Mouse (Mus musculus) CH12.LX (cell line): ENCODE data around the gene Plek2. TPM values are rescaled to one million over a fixed set of nuclear protein-coding genes. Genes with fewer than 3 reads are reported as not detected.

Source experiments
- DNase-seq: peaks from one replicate; pipeline ENCODE4 v3.0.0-alpha.2; 2013; ENCODE audit errors: extremely low read depth
- H3K27ac ChIP-seq: 2 replicates; pipeline ENCODE4 v1.5.1; 2012; ENCODE audit warnings: low read depth, mild to moderate bottlenecking, control low read depth, moderate library complexity; ENCODE audit not compliant: insufficient read depth
- H3K27me3 ChIP-seq: replicated peaks from 2 replicates; pipeline ENCODE3; 2012; ENCODE audit warnings: inconsistent platforms
- H3K36me3 ChIP-seq, 2 experiments: replicated peaks in 1 of 2; 2 replicates each; pipeline versions ENCODE3 to v1.6.1; 2012; ENCODE audit warnings: inconsistent platforms in 1 of 2, low read length in 1 of 2, mild to moderate bottlenecking in 1 of 2, mixed read lengths in 1 of 2, moderate library complexity in 1 of 2; ENCODE audit not compliant: control insufficient read depth in 1 of 2, insufficient read depth in 1 of 2
- H3K4me1 ChIP-seq, 2 experiments: 2 replicates each; pipeline ENCODE4 v1.6.1; 2012; ENCODE audit warnings: inconsistent platforms in 1 of 2, moderate library complexity in 1 of 2; ENCODE audit not compliant: insufficient read depth in 2 of 2, control insufficient read depth in 1 of 2
- H3K4me2 ChIP-seq: 2 replicates; pipeline ENCODE4 v1.6.1; 2012; ENCODE audit warnings: low read depth, mild to moderate bottlenecking, control low read depth; ENCODE audit not compliant: poor library complexity, insufficient read depth, severe bottlenecking
- H3K4me3 ChIP-seq, 3 experiments: fragments of 150-350 bp in 1 of 3; sonication (generic) in 1 of 3; replicated peaks in 1 of 3; 2 replicates each; pipeline versions ENCODE3 to v1.5.1; 2011 to 2012; ENCODE audit warnings: low read depth in 2 of 3, low read length in 2 of 3, mild to moderate bottlenecking in 2 of 3, moderate library complexity in 2 of 3, control low read depth in 1 of 3, improper control_type of control experiment in 1 of 3, inconsistent platforms in 1 of 3, mixed read lengths in 1 of 3; ENCODE audit not compliant: poor library complexity in 1 of 3
- H3K79me2 ChIP-seq: replicated peaks from 2 replicates; pipeline ENCODE4 v1.6.1; 2012; ENCODE audit warnings: mild to moderate bottlenecking, moderate library complexity; ENCODE audit not compliant: control insufficient read depth, poor library complexity, insufficient read depth, severe bottlenecking; ENCODE audit errors: extremely low read depth
- H3K9ac ChIP-seq: 2 replicates; pipeline ENCODE4 v1.6.1; 2012; ENCODE audit warnings: low read depth, mild to moderate bottlenecking, control low read depth, moderate library complexity; ENCODE audit not compliant: insufficient read depth
- H3K9me3 ChIP-seq: replicated peaks from 2 replicates; pipeline ENCODE3; 2012; ENCODE audit warnings: low read length, inconsistent platforms, mixed read lengths
- CHD1 ChIP-seq: IDR thresholded peaks from 2 replicates; pipeline ENCODE4 v1.6.1; 2012; ENCODE audit warnings: low read depth, low read length, improper control_type of control experiment, inconsistent platforms
- CTCF ChIP-seq, 2 experiments: IDR thresholded peaks in 1 of 2; conservative IDR thresholded peaks in 1 of 2; 2 replicates each; pipeline ENCODE4 v1.5.1; 2011 to 2012; ENCODE audit warnings: low read depth in 2 of 2, low read length in 2 of 2, improper control_type of control experiment in 1 of 2, inconsistent platforms in 1 of 2, mild to moderate bottlenecking in 1 of 2, moderate library complexity in 1 of 2
- E2F4 ChIP-seq: IDR thresholded peaks from 2 replicates; pipeline ENCODE4 v1.6.1; 2011; ENCODE audit warnings: low read depth, low read length, improper control_type of control experiment; ENCODE audit not compliant: insufficient replicate concordance
- GABPA ChIP-seq: IDR thresholded peaks from 2 replicates; pipeline ENCODE4 v1.6.1; 2012; ENCODE audit warnings: low read depth, low read length, improper control_type of control experiment, inconsistent platforms; ENCODE audit not compliant: insufficient replicate concordance
- IRF4 ChIP-seq: IDR thresholded peaks from 2 replicates; pipeline ENCODE4 v1.6.1; 2014; ENCODE audit warnings: low read depth, mild to moderate bottlenecking, inconsistent platforms, low read length, improper control_type of control experiment
- JUND ChIP-seq: conservative IDR thresholded peaks from 2 replicates; pipeline ENCODE4 v1.6.1; 2011; ENCODE audit warnings: low read depth, low read length, improper control_type of control experiment
- KAT2A ChIP-seq: IDR thresholded peaks from 2 replicates; pipeline ENCODE4 v1.6.1; 2012; ENCODE audit warnings: low read length, improper control_type of control experiment, inconsistent platforms; ENCODE audit not compliant: insufficient replicate concordance
- MAFK ChIP-seq: IDR thresholded peaks from 2 replicates; pipeline ENCODE4 v1.6.1; 2011; ENCODE audit warnings: low read length, improper control_type of control experiment; ENCODE audit not compliant: insufficient replicate concordance
- MAZ ChIP-seq: IDR thresholded peaks from 2 replicates; pipeline ENCODE4 v1.6.1; 2012; ENCODE audit warnings: low read depth, mild to moderate bottlenecking, inconsistent platforms, low read length, improper control_type of control experiment, moderate library complexity
- MEF2A ChIP-seq: IDR thresholded peaks from 2 replicates; pipeline ENCODE4 v1.6.1; 2014; ENCODE audit warnings: low read depth, mild to moderate bottlenecking, inconsistent platforms, low read length, improper control_type of control experiment, borderline replicate concordance
- MXI1 ChIP-seq: IDR thresholded peaks from 2 replicates; pipeline ENCODE4 v1.6.1; 2011; ENCODE audit warnings: mild to moderate bottlenecking, low read depth, low read length, improper control_type of control experiment
- MYC ChIP-seq: IDR thresholded peaks from 2 replicates; pipeline ENCODE4 v1.6.1; 2011; ENCODE audit warnings: low read depth, mild to moderate bottlenecking, improper control_type of control experiment, low read length
- RAD21 ChIP-seq: IDR thresholded peaks from 2 replicates; pipeline ENCODE4 v1.6.1; 2011; ENCODE audit warnings: low read depth, mild to moderate bottlenecking, low read length, improper control_type of control experiment, moderate library complexity
- SMC3 ChIP-seq: IDR thresholded peaks from 2 replicates; pipeline ENCODE4 v1.6.1; 2011; ENCODE audit warnings: low read depth, low read length, improper control_type of control experiment
- USF2 ChIP-seq: conservative IDR thresholded peaks from 2 replicates; pipeline ENCODE4 v1.6.1; 2011; ENCODE audit warnings: low read depth, low read length, improper control_type of control experiment
- ZMIZ1 ChIP-seq: IDR thresholded peaks from 2 replicates; pipeline ENCODE4 v1.6.1; 2012; ENCODE audit warnings: low read depth, mild to moderate bottlenecking, inconsistent platforms, low read length, improper control_type of control experiment
- dilution Hi-C: fragments of 300-500 bp; cut with MboI; formaldehyde crosslinking; loops from 2 replicates; pipeline ENCODE4 v1.14.3; 2020; ENCODE audit warnings: low sequenced_read_pairs; ENCODE audit not compliant: extremely low pct_unique_long_range_greater_than_20kb, extremely low pct_ligation_motif_present
- in situ Hi-C: fragments of 300-500 bp; cut with MboI; formaldehyde crosslinking; loops from 3 replicates; pipeline ENCODE4 v1.14.3; 2019; ENCODE audit warnings: low sequenced_read_pairs, low pct_ligation_motif_present, low pct_unique_long_range_greater_than_20kb, mixed read lengths
- polyA plus RNA-seq: library from polyadenylated mRNA; unstranded; fragments of >175 nt; gene quantifications from 2 replicates; pipeline ENCODE4 v1.2.1, GENCODE M21; 2012; ENCODE audit warnings: low read depth; ENCODE audit not compliant: insufficient read length
- total RNA-seq, 2 experiments: library from RNA; depleted of rRNA; stranded (reverse); fragments of 300-350 nt in 1 of 2; fragments of >200 nt in 1 of 2; gene quantifications; 2 replicates each; pipeline ENCODE4 v1.2.3; 2012 to 2014

Plek2 gene
- total and polyA plus RNA-seq, 3 experiments, result 0.85 TPM; not detected in 2

GRCm38 (mm10) chr12:78916278-78916677 lies 9.5 kb upstream of the Plek2 start:
- no peak overlapping the region for H3K9ac ChIP-seq
- in situ Hi-C loops, result no loop called here
- no peak overlapping the region for H3K27ac ChIP-seq

GRCm38 (mm10) chr12:78915561-78915960 lies 8.8 kb upstream of the Plek2 start:
- no peak overlapping the region for H3K27ac ChIP-seq
- no peak for DNase-seq
- H3K4me1 ChIP-seq, result peaks cover 0 to 10% of the 10 kb centered on the region in 2 experiments; a peak in 2 of 4 replicates
- no peak for TF ChIP-seq CHD1
- TF ChIP-seq JUND, result no peak
- TF ChIP-seq IRF4, result no peak
- no peak for TF ChIP-seq USF2
- no peak for TF ChIP-seq MAZ
- TF ChIP-seq KAT2A, result no peak
- no peak for TF ChIP-seq RAD21
- TF ChIP-seq MXI1, result no peak
- no peak for TF ChIP-seq E2F4
- no peak for TF ChIP-seq MYC
- TF ChIP-seq ZMIZ1, result no peak
- TF ChIP-seq GABPA, result no peak
- TF ChIP-seq MAFK, result no peak
- TF ChIP-seq SMC3, result no peak
- no peak for TF ChIP-seq MEF2A
- no peaks in the 10 kb centered on the region for H3K79me2 ChIP-seq
- dilution Hi-C loops (no loop called here), in situ Hi-C loops (no loop called here)
- no peak overlapping the region for H3K4me3 ChIP-seq
- no peaks in the 10 kb centered on the region for H3K36me3 ChIP-seq
- H3K9ac ChIP-seq, result no peak overlapping the region
- no peak overlapping the region for H3K4me2 ChIP-seq
- H3K27me3 ChIP-seq, result no peaks in the 10 kb centered on the region
- H3K9me3 ChIP-seq, result no peaks in the 10 kb centered on the region

More at GRCm38 (mm10) chr12:78916278-78916677, 9.5 kb upstream of the Plek2 start:
- Histone ChIP-seq H3K4me3 (no peak overlapping the region), H3K36me3 (no peaks in the 10 kb centered on the region), H3K27me3 (no peaks in the 10 kb centered on the region), H3K4me1 (peaks cover 0 to 10% of the 10 kb centered on the region in 2 experiments; a peak in 2 of 4 replicates), H3K79me2 (no peaks in the 10 kb centered on the region), H3K9me3 (no peaks in the 10 kb centered on the region)
- dilution Hi-C loops, result no loop called here
- DNase-seq, result no peak
- peak; percentile 13 to 29; a peak in 2 of 4 replicates for TF ChIP-seq CTCF (conservative IDR thresholded peaks at IDR 0.05 in 1 of 2, IDR thresholded peaks at IDR 0.05 in 1 of 2; ENCODE audit: low read depth in 2 of 2, low read length in 2 of 2)
- TF ChIP-seq MAFK, result no peak
- TF ChIP-seq, all 38 proteins: peak for 1
- no peak overlapping the region for H3K4me2 ChIP-seq
